Mouse (Mus musculus) T-cell, adult 2 months (primary cell): Measurements from ENCODE around the gene Pappa2.

Experiments used
- DNase-seq: peaks from one replicate; pipeline ENCODE4 v3.0.0; 2022; ENCODE audit warnings: low spot score

The Pappa2 gene

GRCm38 (mm10) chr1:158764727-158765126 is 215.6 kb downstream of the Pappa2 start:
- no peak for DNase-seq

- DNase-seq, result no peak
Measured at GRCm38 (mm10) chr1:158764211-158764610, 216.1 kb downstream of the Pappa2 start.

GRCm38 (mm10) chr1:158748356-158749096 is 231.8 kb downstream of the Pappa2 start:
- no peak for DNase-seq

- DNase-seq, result no peak
Measured at GRCm38 (mm10) chr1:158741449-158741848, 238.8 kb downstream of the Pappa2 start.

GRCm38 (mm10) chr1:158740949-158741348 is 239.3 kb downstream of the Pappa2 start:
- DNase-seq, result no peak

DNA sequence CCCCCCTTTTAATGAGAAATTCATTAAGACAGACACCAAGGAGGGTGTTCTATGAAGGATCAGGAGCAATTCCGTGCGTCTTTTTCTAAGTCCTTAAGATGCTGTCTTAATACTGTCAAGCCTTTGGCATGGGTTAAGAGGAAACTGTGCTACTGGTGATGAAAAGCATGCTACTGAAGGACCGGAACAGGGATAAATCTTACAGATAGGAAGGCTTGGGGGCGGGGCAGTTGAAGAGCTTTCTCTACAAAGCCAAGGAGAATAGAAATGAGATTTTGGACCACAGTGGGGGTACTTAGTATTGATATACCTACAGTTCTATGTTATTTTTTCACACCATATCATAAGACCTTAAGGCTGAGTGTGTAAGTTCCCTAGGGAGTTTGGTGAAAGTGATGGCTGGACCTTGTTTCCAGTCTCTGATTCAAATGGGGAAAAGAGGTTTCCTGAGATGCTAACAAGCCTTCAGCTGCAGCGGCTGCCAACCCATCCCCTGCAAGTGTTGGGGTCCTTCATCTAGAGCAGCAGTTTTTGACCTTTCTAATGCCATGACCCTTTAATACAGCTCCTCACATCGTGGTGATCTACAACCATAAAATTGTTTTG is 240.0 kb downstream of the Pappa2 start:
- DNase-seq, result no peak

- no peak for DNase-seq
Measured at GRCm38 (mm10) chr1:158739132-158739919, 241.0 kb downstream of the Pappa2 start.

GRCm38 (mm10) chr1:158732868-158733496 is 247.3 kb downstream of the Pappa2 start:
- DNase-seq, result no peak

DNA sequence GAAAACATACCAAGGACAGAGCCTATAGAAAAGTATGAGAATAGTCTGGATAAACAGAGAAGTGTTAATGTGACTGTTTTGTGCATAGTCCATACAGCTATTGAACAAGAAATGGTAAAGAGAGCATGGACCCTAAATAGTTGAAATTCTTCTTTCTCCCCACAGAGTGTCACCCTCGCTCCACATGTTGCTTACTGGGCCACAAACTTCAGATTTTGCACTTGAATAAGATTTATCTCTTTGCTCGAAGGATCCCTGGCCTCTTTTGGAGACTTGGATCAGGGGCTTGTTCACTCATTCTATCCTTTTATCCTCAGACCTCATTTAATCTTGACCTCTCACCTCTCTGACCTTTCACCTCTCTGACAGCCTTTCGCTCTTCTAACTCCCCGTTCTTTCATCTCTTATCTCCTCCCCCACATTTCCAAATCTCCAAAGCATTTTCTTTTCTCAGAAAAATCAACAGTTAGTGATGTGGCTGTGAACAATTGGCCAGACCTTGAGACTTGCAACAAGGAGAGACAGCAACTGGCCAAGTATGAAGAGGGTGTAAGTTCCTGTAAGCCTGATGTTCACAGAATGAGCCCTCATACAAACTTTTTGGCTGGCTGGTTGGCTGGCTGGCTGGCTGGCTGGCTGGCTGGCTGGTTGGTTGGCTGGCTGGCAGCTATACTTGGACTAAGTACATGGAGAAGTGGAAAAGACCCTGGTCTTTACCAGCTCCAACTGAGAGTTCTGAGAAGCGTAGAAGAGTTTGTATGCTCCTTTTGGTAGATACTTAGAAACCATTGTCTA is 266.8 kb downstream of the Pappa2 start:
- no peak for DNase-seq

DNA sequence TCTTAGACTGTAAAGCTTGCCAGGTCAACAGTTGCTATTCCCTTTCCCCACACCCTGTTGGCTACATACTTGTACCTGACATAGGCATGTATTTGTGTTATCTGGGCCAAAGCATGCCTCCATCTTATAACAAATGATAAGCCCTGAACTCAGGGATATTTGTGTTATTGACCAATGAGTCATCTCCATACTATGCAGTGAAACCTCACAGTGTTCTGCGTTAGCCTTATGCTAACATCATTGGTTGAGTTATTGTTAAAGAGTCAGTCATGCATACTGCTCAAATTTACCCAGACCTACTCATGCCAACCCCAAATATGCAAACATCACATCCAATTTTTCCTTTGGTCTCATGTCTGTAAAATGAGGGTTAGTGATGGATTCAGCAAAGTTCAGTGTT is 279.0 kb downstream of the Pappa2 start:
- no peak for DNase-seq

DNA sequence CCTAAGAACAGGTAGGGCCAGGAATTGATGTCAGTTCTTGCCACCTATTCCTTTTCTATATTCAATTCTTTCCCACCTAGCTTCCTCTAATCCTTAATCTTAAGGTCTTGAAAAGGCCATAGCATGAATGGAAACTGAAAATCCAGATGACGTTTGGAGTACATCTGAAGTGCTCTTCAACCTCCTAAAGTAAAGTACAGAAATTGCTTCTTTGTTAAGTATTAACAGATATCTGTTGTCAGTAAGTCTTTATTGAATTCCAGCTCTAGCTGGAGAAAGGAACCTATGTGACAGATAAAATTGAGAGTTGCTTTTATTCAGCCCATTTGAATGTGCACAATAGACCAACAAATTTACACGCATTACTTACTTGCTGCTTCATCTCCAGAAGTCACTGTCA is 280.1 kb downstream of the Pappa2 start:
- no peak for DNase-seq

- DNase-seq, result no peak
Measured at GRCm38 (mm10) chr1:158699276-158699675, 281.0 kb downstream of the Pappa2 start.

- no peak for DNase-seq
Measured at GRCm38 (mm10) chr1:158697859-158698569, 282.3 kb downstream of the Pappa2 start.

DNA sequence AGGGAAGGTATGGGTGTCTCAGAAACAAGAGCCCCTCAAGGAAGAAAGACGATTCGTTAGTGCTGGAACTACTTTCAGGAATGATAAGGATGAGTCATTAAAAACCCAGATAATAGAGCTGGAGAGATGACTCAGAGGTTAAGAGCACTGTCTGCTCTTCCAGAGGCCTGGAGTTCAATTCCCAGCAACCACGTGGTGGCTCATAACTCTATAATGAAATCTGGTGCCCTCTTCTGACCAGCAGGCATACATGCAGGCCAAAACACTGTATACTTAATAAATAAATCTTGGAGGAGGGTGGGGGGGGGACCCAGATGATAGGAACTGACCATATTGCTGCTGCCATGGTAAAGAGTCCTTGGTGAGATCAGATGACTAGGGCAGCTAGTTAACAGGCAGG is 282.9 kb downstream of the Pappa2 start:
- no peak for DNase-seq

- DNase-seq, result no peak
Measured at GRCm38 (mm10) chr1:158687726-158688125, 292.6 kb downstream of the Pappa2 start.

DNA sequence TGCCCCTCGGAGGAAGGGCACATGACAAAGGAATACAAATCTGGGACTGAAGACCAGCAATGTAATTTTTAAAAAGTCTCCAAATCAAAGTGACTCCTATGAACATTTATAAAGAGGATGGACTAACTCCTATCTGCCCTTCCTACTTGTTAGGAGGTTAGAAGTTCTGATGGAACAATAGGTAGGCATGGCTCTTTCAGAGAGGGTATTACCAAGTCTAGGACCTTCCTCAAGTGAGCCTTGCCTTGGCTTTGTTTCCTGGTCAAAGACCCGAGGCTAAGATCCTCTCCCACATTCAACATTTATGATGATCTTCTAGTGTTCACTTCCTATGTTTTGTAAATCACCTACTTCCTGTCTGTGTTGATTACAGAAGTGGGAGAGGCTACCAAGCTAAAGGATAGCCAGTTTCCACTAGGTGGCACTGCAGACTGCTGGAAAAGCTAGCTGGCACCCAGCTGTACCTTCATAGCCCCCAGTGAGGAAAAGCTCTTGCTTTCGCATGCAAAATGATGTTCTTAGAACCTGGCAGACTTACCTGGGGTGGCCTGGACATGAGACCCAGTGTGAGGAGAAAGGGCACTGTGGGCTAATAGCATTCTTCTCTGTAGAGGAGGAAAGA is 310.2 kb downstream of the Pappa2 start:
- no peak for DNase-seq

DNA sequence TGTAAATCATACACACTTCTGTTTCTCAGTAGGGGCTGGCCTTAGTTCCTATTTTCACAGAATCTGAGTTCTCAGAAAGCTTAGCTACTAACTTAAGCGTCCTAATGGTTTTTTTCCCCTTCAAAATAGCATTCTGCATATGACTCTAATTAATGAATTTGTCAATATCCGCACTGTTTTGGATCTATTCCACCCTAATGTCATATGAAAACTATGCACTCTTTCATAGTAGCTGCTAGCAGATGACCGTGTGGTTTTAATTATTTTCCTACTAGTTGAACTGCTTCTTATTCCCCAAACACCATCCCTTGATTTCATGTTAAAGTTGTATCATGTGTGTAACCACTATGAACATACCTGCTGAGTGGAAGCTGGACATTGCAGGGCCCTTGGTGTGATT is 314.3 kb downstream of the Pappa2 start:
- DNase-seq, result no peak
